Mouse (Mus musculus) forebrain, embryonic 15.5 days (tissue): ENCODE measurements at regions not wholly inside any gene's neighbourhood (a gene's known extent, or its start where the extent isn't known, plus 50 kb on each side); places are given as distances from the start of the nearest gene placed in this dataset.
"Not testable (repeated sequence)": the region's sequence is repeated elsewhere in the genome, so short reads cannot be mapped to it uniquely, and the experiment has no call there.

Source experiments
- ATAC-seq: fragments of 200-750 bp; cut with Nextera tagmentation; replicated peaks from 2 replicates; pipeline ENCODE4 v1.8.0; 2017; ENCODE audit warnings: mild to moderate bottlenecking, moderate TSS enrichment, moderate library complexity
- H3K27ac ChIP-seq: fragments of 300-500 bp; sonication (generic); replicated peaks from 2 replicates; pipeline ENCODE4 v1.5.1; 2015; ENCODE audit warnings: mild to moderate bottlenecking, inconsistent platforms
- H3K27me3 ChIP-seq: fragments of 300-500 bp; sonication (generic); 2 replicates; pipeline ENCODE4 v1.6.1; 2015; ENCODE audit warnings: inconsistent platforms
- H3K36me3 ChIP-seq: fragments of 300-500 bp; sonication (generic); 2 replicates; pipeline ENCODE4 v1.6.1; 2015; ENCODE audit warnings: mild to moderate bottlenecking, inconsistent platforms
- H3K4me1 ChIP-seq: fragments of 300-500 bp; sonication (generic); 2 replicates; pipeline ENCODE4 v1.6.1; 2015; ENCODE audit warnings: inconsistent platforms
- H3K4me2 ChIP-seq: fragments of 300-500 bp; sonication (generic); replicated peaks from 2 replicates; pipeline ENCODE4 v1.6.1; 2015; ENCODE audit warnings: mild to moderate bottlenecking, inconsistent platforms
- H3K4me3 ChIP-seq: fragments of 300-500 bp; sonication (generic); 2 replicates; pipeline ENCODE4 v1.5.1; 2015; ENCODE audit warnings: mild to moderate bottlenecking, inconsistent platforms
- H3K9ac ChIP-seq: fragments of 300-500 bp; sonication (generic); replicated peaks from 2 replicates; pipeline ENCODE4 v1.6.1; 2015; ENCODE audit warnings: mild to moderate bottlenecking, inconsistent platforms
- H3K9me3 ChIP-seq: fragments of 300-500 bp; sonication (generic); 2 replicates; pipeline ENCODE4 v1.6.1; 2016; ENCODE audit warnings: inconsistent platforms
- WGBS: fragments of 180-500 bp; shearing (Covaris S2); methylation state at CpG from one replicate; pipeline ENCODE4 v1.1.7; 2015; ENCODE audit warnings: mixed read lengths; 5-methylcytosine and 5-hydroxymethylcytosine counted together

DNA sequence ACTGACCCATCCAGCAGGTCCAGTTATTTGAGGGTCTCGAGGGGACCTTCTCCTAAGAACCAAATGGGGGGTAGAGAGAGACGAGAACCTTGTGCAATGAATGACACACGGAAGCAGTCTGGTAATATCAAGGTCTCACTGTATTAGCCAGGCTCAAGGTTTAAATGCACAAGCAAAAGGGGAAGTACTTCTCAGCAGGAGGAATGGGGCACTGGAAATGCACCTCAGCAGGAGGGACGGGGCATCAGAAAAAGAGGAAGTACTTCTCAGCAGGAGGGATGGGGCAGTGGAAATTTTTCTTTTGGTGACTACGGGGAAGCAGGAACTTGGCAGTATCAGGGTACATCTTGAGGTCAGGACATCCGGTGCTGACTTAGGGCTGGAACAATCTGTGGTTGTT is 74.9 kb upstream of the Vmn1r3 start:
- not testable (repeated sequence) for H3K27me3 ChIP-seq, ATAC-seq, H3K36me3 ChIP-seq, H3K9me3 ChIP-seq, H3K4me3 ChIP-seq, H3K4me1 ChIP-seq, H3K27ac ChIP-seq, H3K9ac ChIP-seq, H3K4me2 ChIP-seq
- WGBS: 76% methylated on average over 5 of the region's 6 CpGs

GRCm38 (mm10) chr4:3252606-3253281 is 67.6 kb upstream of the Vmn1r3 start:
- not testable (repeated sequence) for ATAC-seq, H3K4me3 ChIP-seq, H3K9ac ChIP-seq, H3K27me3 ChIP-seq, H3K4me2 ChIP-seq, H3K4me1 ChIP-seq, H3K27ac ChIP-seq, H3K36me3 ChIP-seq
- H3K9me3 ChIP-seq: peaks cover 32% of the 10 kb centered on the region
- WGBS: 88% methylated on average over 21 of the region's 21 CpGs

- not testable (repeated sequence) for H3K4me2 ChIP-seq, H3K27ac ChIP-seq, H3K9ac ChIP-seq, H3K4me3 ChIP-seq, H3K36me3 ChIP-seq, H3K4me1 ChIP-seq, H3K27me3 ChIP-seq, ATAC-seq
- H3K9me3 ChIP-seq: peaks cover 35% of the 10 kb centered on the region
- WGBS: 52% methylated on average over 4 of the region's 4 CpGs
Measured at GRCm38 (mm10) chr4:3250258-3250657, 65.1 kb upstream of the Vmn1r3 start.

- not testable (repeated sequence) for H3K4me1 ChIP-seq, ATAC-seq, H3K4me2 ChIP-seq, H3K9ac ChIP-seq, H3K4me3 ChIP-seq, H3K27me3 ChIP-seq, H3K36me3 ChIP-seq, H3K27ac ChIP-seq
- H3K9me3 ChIP-seq: peaks cover 15% of the 10 kb centered on the region
- 78% methylated on average over 6 of the region's 6 CpGs for WGBS
Measured at GRCm38 (mm10) chr4:3242011-3242410, 56.9 kb upstream of the Vmn1r3 start.

DNA sequence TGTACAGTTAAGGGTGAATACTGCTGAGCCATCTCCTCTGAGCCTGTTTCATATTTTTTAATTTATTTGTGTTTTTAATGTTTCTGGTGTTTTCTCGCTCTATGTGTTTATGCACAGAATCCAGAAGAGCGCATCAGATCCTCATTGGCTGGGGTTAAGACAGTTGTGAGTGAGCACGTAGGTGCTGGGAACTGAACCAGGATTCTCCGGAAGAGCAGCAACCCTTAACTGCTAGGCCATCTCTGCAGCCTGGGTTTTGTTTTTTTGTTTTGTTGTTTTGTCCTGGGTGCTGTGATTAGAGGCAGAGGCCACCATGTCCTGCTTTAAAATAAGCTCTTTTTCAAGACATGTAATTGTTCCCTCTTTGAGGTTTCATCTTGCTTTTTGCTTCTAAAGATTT is 56.2 kb upstream of the Vmn1r3 start:
- not testable (repeated sequence) for H3K4me3 ChIP-seq, ATAC-seq, H3K4me1 ChIP-seq, H3K27me3 ChIP-seq, H3K9ac ChIP-seq, H3K36me3 ChIP-seq, H3K4me2 ChIP-seq, H3K27ac ChIP-seq
- WGBS: 76% methylated on average over 4 of the region's 4 CpGs
- H3K9me3 ChIP-seq: peaks cover 12% of the 10 kb centered on the region

DNA sequence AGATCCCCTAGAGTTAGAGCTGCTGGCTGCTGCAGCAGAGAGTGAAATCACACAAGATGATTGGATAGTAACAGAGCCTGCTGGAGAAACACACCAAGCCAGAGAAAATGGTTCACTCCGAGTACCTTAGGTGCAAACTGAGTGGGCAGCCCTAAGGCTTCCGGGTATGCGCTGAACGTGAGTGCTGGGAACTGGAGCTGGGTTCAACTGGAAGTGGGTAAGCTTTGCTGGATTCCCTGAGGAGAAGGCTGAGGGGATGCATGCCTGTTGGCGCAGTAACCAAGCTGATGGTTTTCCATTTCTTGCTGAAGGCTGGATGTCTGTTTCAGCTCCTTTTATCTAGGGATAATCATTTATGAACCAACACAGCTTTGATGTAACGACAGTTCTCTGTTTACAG is 53.3 kb upstream of the Vmn1r3 start:
- H3K27me3 ChIP-seq, H3K4me3 ChIP-seq, ATAC-seq, H3K36me3 ChIP-seq, H3K4me1 ChIP-seq, H3K4me2 ChIP-seq, H3K27ac ChIP-seq, H3K9me3 ChIP-seq, H3K9ac ChIP-seq: not testable (repeated sequence)
- 74% methylated on average over 6 of the region's 6 CpGs for WGBS

DNA sequence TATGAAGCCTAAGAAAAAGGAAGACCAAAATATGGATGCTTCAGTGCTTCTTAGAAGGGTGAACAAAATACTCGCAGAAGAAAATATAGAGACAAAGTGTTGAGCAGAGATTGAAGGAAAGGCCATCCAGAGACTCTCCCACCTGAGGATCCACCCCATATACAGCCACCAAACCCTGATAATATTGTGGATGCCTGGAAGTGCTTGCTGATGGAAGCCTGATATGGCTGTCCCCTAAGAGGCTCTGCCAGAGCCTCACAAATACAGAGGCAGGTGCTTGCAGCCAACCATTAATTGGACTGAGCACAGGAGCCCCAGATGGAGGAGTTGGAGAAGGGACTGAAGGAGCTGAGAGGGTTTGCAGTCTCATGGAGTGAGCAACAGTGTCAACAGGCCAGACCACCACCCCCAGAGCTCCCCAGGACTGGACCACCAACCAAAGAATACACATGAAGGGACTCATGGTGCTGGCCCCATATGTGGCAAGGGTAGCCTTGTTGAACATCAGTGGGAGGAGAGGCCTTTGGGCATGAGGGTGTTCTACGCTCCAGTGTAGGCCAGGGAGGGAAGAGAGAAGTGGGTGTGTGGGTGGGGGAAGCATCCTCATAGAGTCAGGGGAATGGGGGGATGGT is 51.1 kb upstream of the Vmn1r3 start:
- not testable (repeated sequence) for H3K27me3 ChIP-seq, H3K4me2 ChIP-seq, H3K9me3 ChIP-seq, H3K9ac ChIP-seq, H3K4me3 ChIP-seq, H3K4me1 ChIP-seq, H3K36me3 ChIP-seq, H3K27ac ChIP-seq
- peak; percentile 51; the same call in 1 of the 2 replicates for ATAC-seq
- 31% methylated on average over 2 of the region's 2 CpGs for WGBS
